Mouse (Mus musculus) T-helper 17 cell (primary cell): Measurements from ENCODE around the gene Fancm.

ENCODE experiments used
- in situ Hi-C, 2 experiments: fragments of 300-600 bp; cut with MboI, MseI; formaldehyde crosslinking; loops; 1 replicate in 1 of 2; 2 replicates in 1 of 2; pipeline ENCODE4 v1.15.1; 2025; ENCODE audit warnings: high pct_unique_total_duplicates in 2 of 2

Gene Fancm

GRCm38 (mm10) chr12:65075085-65075732, at the start of gene Fancm:
Fancm (plus strand) TSS chr12:65075603.
- in situ Hi-C loops = loop anchor here in 1 of 2 experiments (5.0 kb wide), 1 partner anchor 108 kb away; the partner anchor contains the start of genes Klhl28 and Togaram1

GRCm38 (mm10) chr12:65035839-65036189, 39.6 kb upstream of the Fancm start:
- in situ Hi-C loops = no loop called here

- in situ Hi-C loops = no loop called here
Observed at GRCm38 (mm10) chr12:65036190-65036870, 39.1 kb upstream of the Fancm start, which contains the start of gene Prpf39. Prpf39 (plus strand) TSS chr12:65036333.

GRCm38 (mm10) chr12:65036892-65037545, 38.4 kb upstream of the Fancm start:
- in situ Hi-C loops = no loop called here

- in situ Hi-C loops = no loop called here
Observed at GRCm38 (mm10) chr12:65037546-65037937, 37.9 kb upstream of the Fancm start.

- in situ Hi-C loops = no loop called here
Observed at GRCm38 (mm10) chr12:65048799-65049198, 26.6 kb upstream of the Fancm start.

GRCm38 (mm10) chr12:65058203-65058602, 17.2 kb upstream of the Fancm start:
- in situ Hi-C loops = no loop called here

- in situ Hi-C loops = no loop called here
Observed at GRCm38 (mm10) chr12:65061082-65061481, 14.3 kb upstream of the Fancm start.

GRCm38 (mm10) chr12:65065241-65065640, 10.2 kb upstream of the Fancm start:
- in situ Hi-C loops = loop anchor here in 1 of 2 experiments (5.0 kb wide), 1 partner anchor 98 kb away; the partner anchor contains the start of genes Klhl28 and Togaram1

GRCm38 (mm10) chr12:65066234-65066633, 9.2 kb upstream of the Fancm start:
- in situ Hi-C loops = loop anchor here in 1 of 2 experiments (5.0 kb wide), 1 partner anchor 99 kb away; the partner anchor contains the start of genes Klhl28 and Togaram1

- in situ Hi-C loops = loop anchor here in 1 of 2 experiments (5.0 kb wide), 1 partner anchor 101 kb away; the partner anchor contains the start of genes Klhl28 and Togaram1
Observed at GRCm38 (mm10) chr12:65068409-65068808, 7.0 kb upstream of the Fancm start.

GRCm38 (mm10) chr12:65072911-65073610, 2.3 kb upstream of the Fancm start:
- in situ Hi-C loops = no loop called here

GRCm38 (mm10) chr12:65073611-65074178, 1.7 kb upstream of the Fancm start, which contains the start of gene Fkbp3:
Fkbp3 (minus strand) TSS chr12:65074007.
- in situ Hi-C loops = no loop called here

GRCm38 (mm10) chr12:65074651-65075050, 752 bp upstream of the Fancm start:
- in situ Hi-C loops = loop anchor here in 1 of 2 experiments (5.0 kb wide), 1 partner anchor 107 kb away; the partner anchor contains the start of genes Klhl28 and Togaram1

GRCm38 (mm10) chr12:65075733-65076310, 419 bp downstream of the Fancm start:
- in situ Hi-C loops = loop anchor here in 1 of 2 experiments (5.0 kb wide), 1 partner anchor 109 kb away; the partner anchor contains the start of genes Klhl28 and Togaram1

GRCm38 (mm10) chr12:65076906-65077305, 1.5 kb downstream of the Fancm start:
- in situ Hi-C loops = loop anchor here in 1 of 2 experiments (5.0 kb wide), 1 partner anchor 110 kb away; the partner anchor contains the start of genes Klhl28 and Togaram1

GRCm38 (mm10) chr12:65108746-65109145, 33.3 kb downstream of the Fancm start:
- in situ Hi-C loops = no loop called here

- in situ Hi-C loops = loop anchor here in 1 of 2 experiments (10.0 kb wide), 1 partner anchor 723 kb away; no protein-coding TSS in a partner anchor
Observed at GRCm38 (mm10) chr12:65111503-65111902, 36.1 kb downstream of the Fancm start.

- in situ Hi-C loops = loop anchor here in 1 of 2 experiments (10.0 kb wide), 1 partner anchor 722 kb away; no protein-coding TSS in a partner anchor
Observed at GRCm38 (mm10) chr12:65112811-65113210, 37.4 kb downstream of the Fancm start.

- in situ Hi-C loops = loop anchor here in 1 of 2 experiments (10.0 kb wide), 1 partner anchor 721 kb away; no protein-coding TSS in a partner anchor
Observed at GRCm38 (mm10) chr12:65113925-65114324, 38.5 kb downstream of the Fancm start.
